Mouse (Mus musculus): ENCODE measurements around the gene Crtac1. TPM values are rescaled to one million over a fixed set of nuclear protein-coding genes. Genes with fewer than 3 reads are reported as not detected.

Gene Crtac1
- polyA plus RNA-seq, 1 experiment from 2014 or later: 6.5 TPM

DNA sequence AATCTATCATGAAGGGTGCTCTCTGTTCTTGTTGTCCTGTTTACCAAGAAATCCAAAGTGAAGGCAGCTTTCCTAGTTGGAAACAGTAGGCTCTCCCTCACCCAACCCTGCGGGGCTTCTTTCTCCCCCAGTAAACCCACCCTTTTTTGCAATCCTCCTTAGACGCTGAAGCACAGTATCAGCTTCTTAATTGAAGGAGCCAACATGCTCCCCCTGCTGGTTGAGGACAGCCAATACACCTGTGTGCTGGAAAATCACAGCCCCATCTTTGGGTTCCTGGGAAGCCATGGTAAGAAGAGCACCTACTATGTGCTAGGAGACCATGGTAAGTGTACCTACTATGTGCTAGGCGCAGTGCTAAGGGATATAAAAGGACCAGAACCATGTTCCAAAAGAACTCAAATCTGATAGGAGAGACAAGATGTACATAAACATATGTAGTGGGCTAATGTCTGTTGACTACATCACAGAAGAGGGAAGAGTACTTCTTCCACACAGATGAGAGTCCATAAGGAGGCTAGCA is 12.4 kb upstream of the Crtac1 start:
- H3K9ac ChIP-seq: no peak overlapping the region
- no peak overlapping the region for H3K4me2 ChIP-seq (replicated peaks)
- H3K9me3 ChIP-seq: no peaks in the 10 kb centered on the region
- H3K27me3 ChIP-seq: no peaks in the 10 kb centered on the region
- H3K4me1 ChIP-seq: 0 out of 2 replicates have a peak, but pooled peaks cover 3% of the 10 kb centered on the region
- no peak overlapping the region for H3K4me3 ChIP-seq
- H3K27ac ChIP-seq: no peak overlapping the region
- ATAC-seq (ENCODE audit: insufficient number of reproducible peaks, insufficient read depth, low FRiP score, low TSS enrichment): no peak
- WGBS: 12% methylated on average over 3 of the region's 3 CpGs
- H3K36me3 ChIP-seq: no peaks in the 10 kb centered on the region

DNA sequence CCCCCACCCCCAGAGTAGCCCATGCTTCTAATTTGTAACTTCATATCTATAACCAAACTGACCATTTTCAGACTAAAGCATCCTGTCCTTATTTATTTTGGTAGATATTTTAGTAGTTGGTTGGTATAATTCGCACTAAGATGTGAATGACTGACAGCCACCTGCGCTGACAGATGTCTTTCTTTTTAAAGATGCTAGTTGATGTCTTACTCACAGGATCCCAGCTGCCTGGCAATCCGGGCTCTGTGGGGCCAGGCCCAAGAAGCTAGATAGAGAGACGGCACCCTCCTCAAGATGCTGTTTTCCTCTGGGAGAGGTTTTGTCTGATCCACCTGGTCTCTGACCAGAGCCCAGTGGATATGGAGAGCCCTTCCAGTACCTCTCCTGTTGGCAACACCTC is 11.7 kb upstream of the Crtac1 start:
- Histone ChIP-seq H3K27me3 (no peaks in the 10 kb centered on the region), H3K9ac (no peak overlapping the region), H3K4me3 (no peak overlapping the region), H3K4me1 (0 out of 2 replicates have a peak, but pooled peaks cover 3% of the 10 kb centered on the region), H3K9me3 (no peaks in the 10 kb centered on the region), H3K27ac (no peak overlapping the region), H3K36me3 (no peaks in the 10 kb centered on the region), H3K4me2 (replicated peaks) (no peak overlapping the region)
- ATAC-seq (ENCODE audit: insufficient number of reproducible peaks, insufficient read depth, low FRiP score, low TSS enrichment): no peak
- WGBS: 68% methylated on average over 4 of the region's 4 CpGs

DNA sequence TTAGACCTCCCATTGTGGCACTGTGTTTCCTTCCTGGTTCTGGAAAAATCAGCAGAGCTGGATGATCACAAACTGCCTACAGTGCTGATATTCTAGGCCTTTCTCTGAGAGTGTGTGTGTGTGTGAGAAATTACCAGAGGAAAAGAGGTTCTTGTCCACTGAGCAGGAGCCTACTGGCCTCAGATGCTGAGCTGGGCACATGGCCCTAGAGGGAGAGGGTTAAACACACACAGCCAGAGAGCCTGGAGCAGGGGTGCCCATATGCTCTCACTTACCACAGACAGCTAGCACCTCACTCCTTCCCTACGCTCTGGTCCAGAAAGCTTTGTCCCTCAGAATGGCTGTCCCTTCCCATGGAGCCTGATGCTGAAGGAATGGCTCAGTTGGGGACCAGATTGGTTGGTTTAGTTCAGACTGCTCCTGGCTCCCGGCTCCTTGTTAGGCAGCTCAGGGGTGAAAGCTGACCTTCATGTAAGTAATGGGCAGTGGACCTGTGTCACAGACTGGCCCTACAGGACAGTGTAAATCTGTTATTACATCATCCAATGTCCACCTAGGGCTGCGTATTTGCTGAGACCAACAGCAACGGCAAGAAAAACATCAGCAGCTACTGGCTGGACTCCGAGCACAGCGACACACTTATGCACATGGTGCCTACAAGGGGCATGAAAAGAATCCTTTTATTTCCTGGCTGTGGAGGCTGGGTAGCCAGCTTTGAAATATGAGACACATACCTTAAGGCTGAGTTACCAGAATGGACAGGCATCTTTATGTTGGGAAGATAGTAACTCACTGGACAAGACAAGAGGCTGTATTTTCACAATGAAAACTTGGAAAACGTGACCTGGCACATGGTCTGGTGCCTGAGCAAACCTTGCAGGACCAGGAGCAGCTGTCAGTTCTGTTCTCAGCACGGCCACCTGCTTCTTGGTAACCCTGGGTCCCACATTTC is 10.9 kb upstream of the Crtac1 start:
- no peak for ATAC-seq (ENCODE audit: insufficient number of reproducible peaks, insufficient read depth, low FRiP score, low TSS enrichment)
- Histone ChIP-seq H3K9ac (no peak overlapping the region), H3K4me1 (0 out of 2 replicates have a peak, but pooled peaks cover 3% of the 10 kb centered on the region), H3K4me2 (replicated peaks) (no peak overlapping the region), H3K27me3 (no peaks in the 10 kb centered on the region), H3K27ac (no peak overlapping the region), H3K4me3 (no peak overlapping the region), H3K36me3 (no peaks in the 10 kb centered on the region), H3K9me3 (no peaks in the 10 kb centered on the region)
- WGBS: 16% methylated on average over 8 of the region's 8 CpGs

DNA sequence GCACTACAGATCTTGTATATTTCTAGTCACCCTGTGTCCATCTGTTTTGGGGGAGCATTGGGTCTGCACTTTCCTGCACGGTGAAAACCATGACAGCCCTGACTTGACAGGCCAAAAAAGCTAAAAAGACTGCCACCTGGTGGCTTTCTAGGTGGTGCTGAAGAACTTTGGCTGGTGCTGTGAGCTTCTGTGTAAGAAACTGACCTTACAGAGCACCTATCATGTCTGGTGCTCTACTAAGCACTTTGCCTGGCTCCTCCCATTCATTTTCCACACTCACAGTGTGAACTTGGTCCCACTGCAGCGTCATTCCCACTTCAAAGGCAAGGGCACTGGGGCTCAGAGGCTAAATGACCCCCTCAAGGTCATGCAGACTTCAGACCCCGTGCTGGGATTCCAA is 8.5 kb upstream of the Crtac1 start:
- no peak for ATAC-seq (ENCODE audit: insufficient number of reproducible peaks, insufficient read depth, low FRiP score, low TSS enrichment)
- H3K4me1 ChIP-seq: 0 out of 2 replicates have a peak, but pooled peaks cover 3% of the 10 kb centered on the region
- no peak overlapping the region for H3K4me2 ChIP-seq (replicated peaks)
- no peak overlapping the region for H3K27ac ChIP-seq
- no peaks in the 10 kb centered on the region for H3K9me3 ChIP-seq
- WGBS: 34% methylated on average over 3 of the region's 3 CpGs
- no peak overlapping the region for H3K9ac ChIP-seq
- no peaks in the 10 kb centered on the region for H3K36me3 ChIP-seq
- H3K4me3 ChIP-seq: no peak overlapping the region
- H3K27me3 ChIP-seq: peaks cover 6% of the 10 kb centered on the region

DNA sequence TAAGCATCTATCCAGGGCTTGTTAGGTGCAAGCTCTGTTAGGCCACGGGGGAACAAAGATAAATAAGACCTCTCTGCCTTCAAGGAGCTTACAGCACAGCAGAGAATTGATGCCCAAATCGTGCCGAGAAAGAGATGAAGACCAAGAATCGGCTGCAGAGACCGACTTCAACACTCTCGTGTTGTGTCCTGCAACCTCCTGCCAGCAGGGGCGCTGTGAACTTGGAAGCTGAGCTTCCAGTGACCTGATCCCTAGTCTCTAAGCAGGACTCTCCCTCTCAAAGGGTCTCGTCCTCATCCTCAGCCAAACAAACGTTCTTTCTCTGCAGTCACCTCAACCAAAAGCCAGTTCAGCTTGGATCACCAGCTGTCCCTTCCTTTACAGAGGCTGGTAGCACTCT is 7.8 kb upstream of the Crtac1 start:
- WGBS: 72% methylated on average over 9 of the region's 9 CpGs

DNA sequence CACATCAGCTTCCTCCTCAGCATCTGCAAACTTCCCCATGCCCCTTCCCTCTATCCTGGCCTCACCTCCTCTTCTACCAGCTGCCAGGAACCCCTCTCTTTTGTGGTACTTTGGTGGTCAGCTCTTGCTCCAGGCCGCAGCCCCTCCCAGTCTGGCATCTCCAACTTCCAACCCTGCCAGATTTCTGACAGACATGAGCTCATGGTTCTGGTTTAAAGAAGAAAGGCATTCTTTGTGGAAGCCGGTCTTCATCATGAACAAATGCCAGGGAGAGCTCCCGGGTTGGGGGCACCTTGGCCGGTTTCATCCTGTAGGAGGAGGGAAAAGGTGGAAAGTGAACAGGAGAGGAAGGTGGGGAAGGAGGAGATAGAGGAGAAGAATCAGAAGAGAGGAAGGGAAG is 4.0 kb upstream of the Crtac1 start:
- no peak overlapping the region for H3K4me3 ChIP-seq
- H3K4me2 ChIP-seq (replicated peaks): no peak overlapping the region
- no peaks in the 10 kb centered on the region for H3K9me3 ChIP-seq
- no peak overlapping the region for H3K27ac ChIP-seq
- 45% methylated on average over 4 of the region's 4 CpGs for WGBS
- H3K36me3 ChIP-seq: no peaks in the 10 kb centered on the region
- peaks cover 13% of the 10 kb centered on the region for H3K4me1 ChIP-seq
- no peak overlapping the region for H3K9ac ChIP-seq
- ATAC-seq (ENCODE audit: insufficient number of reproducible peaks, insufficient read depth, low FRiP score, low TSS enrichment): no peak
- H3K27me3 ChIP-seq: peaks cover 51% of the 10 kb centered on the region

More for the DNA sequence above, 7.8 kb upstream of the Crtac1 start:
- no peak for ATAC-seq (ENCODE audit: insufficient number of reproducible peaks, insufficient read depth, low FRiP score, low TSS enrichment)
- H3K4me3 ChIP-seq: no peak overlapping the region
- H3K4me1 ChIP-seq: 0 out of 2 replicates have a peak, but pooled peaks cover 3% of the 10 kb centered on the region
- no peaks in the 10 kb centered on the region for H3K36me3 ChIP-seq
- no peaks in the 10 kb centered on the region for H3K9me3 ChIP-seq
- H3K4me2 ChIP-seq (replicated peaks): no peak overlapping the region
- H3K27ac ChIP-seq: no peak overlapping the region
- H3K9ac ChIP-seq: no peak overlapping the region
- peaks cover 14% of the 10 kb centered on the region for H3K27me3 ChIP-seq

DNA sequence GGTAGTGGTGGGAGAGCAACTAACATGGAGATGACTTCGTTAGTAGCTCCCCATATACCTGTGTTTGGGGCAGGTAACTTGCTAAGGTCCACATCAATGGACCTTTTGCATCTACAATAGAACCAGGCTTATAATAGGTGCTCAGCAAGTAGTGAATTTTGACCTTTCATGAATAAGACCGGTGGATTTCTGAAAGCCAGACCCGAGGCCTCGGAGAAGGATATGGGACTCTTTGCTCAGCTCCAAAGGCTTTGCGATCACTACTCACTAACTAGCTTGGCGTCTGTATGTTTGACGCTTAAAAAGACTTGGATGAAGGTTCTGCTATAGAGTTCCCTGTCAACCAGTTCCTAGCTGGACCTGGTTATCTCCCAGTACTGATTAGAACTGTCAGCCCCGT is 1.2 kb upstream of the Crtac1 start:
- Histone ChIP-seq H3K36me3 (no peaks in the 10 kb centered on the region), H3K9ac (peak overlapping the region; percentile 61; the same call in 1 of the 2 replicates), H3K4me3 (peak overlapping the region; percentile 58), H3K27ac (no peak overlapping the region), H3K4me1 (peaks cover 13% of the 10 kb centered on the region), H3K4me2 (replicated peaks) (peak overlapping the region; percentile 96), H3K9me3 (no peaks in the 10 kb centered on the region), H3K27me3 (peaks cover 64% of the 10 kb centered on the region)
- 45% methylated on average over 8 of the region's 8 CpGs for WGBS
- no peak for ATAC-seq (ENCODE audit: insufficient number of reproducible peaks, insufficient read depth, low FRiP score, low TSS enrichment)

DNA sequence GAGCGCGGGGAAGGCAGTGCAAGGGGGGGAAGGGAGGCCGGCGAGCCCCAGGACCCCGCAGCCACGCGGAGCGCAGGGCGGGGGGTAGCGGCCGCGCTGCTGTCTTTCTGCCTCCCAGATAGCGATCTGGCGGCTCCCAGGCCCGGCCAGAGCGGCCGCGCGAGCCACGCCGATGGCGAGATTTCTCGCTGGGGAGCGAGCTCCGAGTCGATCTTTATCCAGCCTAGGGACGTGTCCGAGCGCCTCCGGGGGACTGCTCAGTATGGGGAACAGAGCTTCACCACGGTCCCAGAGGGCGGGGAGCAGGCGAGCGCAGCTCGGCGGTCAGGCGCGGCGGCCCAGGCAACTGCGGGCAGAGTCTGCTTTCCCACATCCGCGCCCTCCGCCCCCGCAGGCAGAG is 608 bp upstream of the Crtac1 start:
- no peak overlapping the region for H3K27ac ChIP-seq
- H3K36me3 ChIP-seq: no peaks in the 10 kb centered on the region
- WGBS: under 1% methylated on average over 39 of the region's 44 CpGs
- peak; percentile 42 for ATAC-seq (ENCODE audit: insufficient number of reproducible peaks, insufficient read depth, low FRiP score, low TSS enrichment)
- H3K27me3 ChIP-seq: peaks cover 64% of the 10 kb centered on the region
- H3K4me1 ChIP-seq: peaks cover 13% of the 10 kb centered on the region
- H3K9me3 ChIP-seq: no peaks in the 10 kb centered on the region
- peak overlapping the region; percentile 96 for H3K4me2 ChIP-seq (replicated peaks)
- peak overlapping the region; percentile 58 for H3K4me3 ChIP-seq
- peak overlapping the region; percentile 61 for H3K9ac ChIP-seq

DNA sequence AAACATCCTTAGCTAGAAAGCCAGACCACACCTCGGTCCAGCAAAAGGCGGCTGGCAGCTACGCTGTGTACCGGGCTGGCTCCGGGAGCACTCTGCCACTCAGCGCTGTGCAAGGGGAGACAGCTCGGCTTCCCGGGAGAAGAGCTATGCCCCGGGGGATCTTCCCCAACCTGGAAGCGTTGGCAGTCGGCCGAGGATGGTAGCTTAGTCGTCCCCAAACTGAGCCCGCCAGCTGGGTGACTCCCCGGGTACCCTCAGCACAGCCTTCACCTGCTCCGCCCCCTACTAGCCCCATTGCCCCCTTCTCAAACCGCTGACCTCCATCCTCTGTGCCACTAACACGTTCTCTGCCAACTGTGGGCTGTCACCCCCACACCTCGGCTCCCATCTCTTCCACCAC is 602 bp downstream of the Crtac1 start:
- peak overlapping the region; percentile 4; the same call in 1 of the 2 replicates for H3K9ac ChIP-seq
- H3K4me2 ChIP-seq (replicated peaks): peak overlapping the region; percentile 96
- 4% methylated on average over 18 of the region's 19 CpGs for WGBS

DNA sequence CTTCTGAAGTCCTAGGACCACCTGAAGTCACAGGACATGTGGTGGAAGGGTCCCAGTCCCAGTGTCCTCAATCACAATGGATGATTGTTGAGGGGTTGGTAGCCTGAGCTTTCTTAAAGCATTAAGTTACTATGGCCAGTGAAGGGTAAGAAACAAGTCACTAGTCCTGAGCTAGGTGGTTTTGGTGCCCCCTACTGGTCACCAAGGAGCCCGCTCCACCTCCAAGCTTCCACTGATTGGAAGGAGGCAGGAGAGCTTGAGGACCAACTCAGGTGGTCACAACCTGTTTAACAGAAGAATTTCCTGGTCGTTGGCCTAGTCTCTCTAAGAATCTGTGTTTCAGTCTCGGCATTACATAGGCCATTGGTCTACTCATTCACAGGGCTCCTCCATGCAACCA is 2.2 kb downstream of the Crtac1 start:
- Histone ChIP-seq H3K4me2 (replicated peaks) (no peak overlapping the region), H3K4me1 (peaks cover 19% of the 10 kb centered on the region), H3K36me3 (no peaks in the 10 kb centered on the region), H3K9ac (no peak overlapping the region), H3K27ac (no peak overlapping the region), H3K4me3 (no peak overlapping the region), H3K27me3 (peaks cover 51% of the 10 kb centered on the region), H3K9me3 (no peaks in the 10 kb centered on the region)
- 7% methylated on average over 3 of the region's 3 CpGs for WGBS
- no peak for ATAC-seq (ENCODE audit: insufficient number of reproducible peaks, insufficient read depth, low FRiP score, low TSS enrichment)

More for the DNA sequence above, 602 bp downstream of the Crtac1 start:
- Histone ChIP-seq H3K4me3 (peak overlapping the region; percentile 58), H3K4me1 (peaks cover 16% of the 10 kb centered on the region), H3K36me3 (no peaks in the 10 kb centered on the region), H3K9me3 (no peaks in the 10 kb centered on the region), H3K27me3 (peaks cover 64% of the 10 kb centered on the region), H3K27ac (no peak overlapping the region)
- no peak for ATAC-seq (ENCODE audit: insufficient number of reproducible peaks, insufficient read depth, low FRiP score, low TSS enrichment)

DNA sequence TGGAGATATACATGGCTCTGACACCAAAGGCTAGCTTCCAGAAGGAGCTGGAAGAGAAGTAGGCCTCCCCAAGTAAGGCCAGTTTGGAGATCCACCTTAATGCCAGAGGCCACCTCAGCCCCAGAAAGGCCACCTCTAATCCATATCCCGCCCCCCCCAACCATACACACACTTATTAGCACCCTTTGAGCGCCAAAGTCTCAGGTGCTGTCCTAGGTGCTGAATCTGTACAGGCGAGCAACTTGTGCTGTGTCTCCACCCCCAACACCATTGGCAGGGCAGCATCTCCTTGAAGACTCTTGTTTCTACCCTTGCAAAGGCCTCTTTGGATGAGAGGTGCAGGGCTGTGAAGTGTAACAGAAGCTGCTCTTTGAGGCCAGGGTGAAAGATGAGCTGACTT is 6.4 kb downstream of the Crtac1 start:
- Histone ChIP-seq H3K4me1 (peaks cover 6% of the 10 kb centered on the region; the same call in 1 of the 2 replicates), H3K4me3 (no peak overlapping the region), H3K4me2 (replicated peaks) (no peak overlapping the region), H3K9ac (no peak overlapping the region), H3K36me3 (no peaks in the 10 kb centered on the region), H3K27ac (no peak overlapping the region), H3K27me3 (peaks cover 9% of the 10 kb centered on the region), H3K9me3 (no peaks in the 10 kb centered on the region)
- no peak for ATAC-seq (ENCODE audit: insufficient number of reproducible peaks, insufficient read depth, low FRiP score, low TSS enrichment)
- WGBS: 4% methylated on average over 3 of the region's 3 CpGs

DNA sequence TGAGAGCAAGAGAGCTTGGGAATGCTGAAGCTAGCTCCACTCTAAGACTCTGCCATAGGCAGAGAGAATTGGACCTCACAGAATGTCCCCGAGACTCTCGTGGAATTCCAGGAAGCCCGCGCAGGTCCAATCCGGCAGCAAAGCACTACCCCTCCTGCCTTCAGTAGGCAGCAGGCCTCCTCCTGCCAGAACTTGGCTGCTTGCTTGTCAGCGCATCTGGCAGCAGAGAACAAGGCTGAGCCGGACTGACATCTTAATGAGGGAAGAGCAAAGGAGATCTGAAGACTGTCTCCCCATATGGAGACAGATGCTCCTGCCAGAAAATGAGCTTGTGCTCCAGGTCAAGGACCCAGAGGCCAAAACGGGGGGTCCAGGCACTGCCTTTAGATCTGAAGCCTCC is 16.5 kb downstream of the Crtac1 start:
- H3K27ac ChIP-seq: no peak overlapping the region
- 81% methylated on average over 8 of the region's 8 CpGs for WGBS
- ATAC-seq (ENCODE audit: insufficient number of reproducible peaks, insufficient read depth, low FRiP score, low TSS enrichment): no peak
- H3K9me3 ChIP-seq: no peaks in the 10 kb centered on the region
- H3K36me3 ChIP-seq: no peaks in the 10 kb centered on the region
- 0 out of 2 replicates have a peak, but pooled peaks cover 16% of the 10 kb centered on the region for H3K27me3 ChIP-seq
- H3K4me1 ChIP-seq: no peaks in the 10 kb centered on the region
- no peak overlapping the region for H3K4me2 ChIP-seq (replicated peaks)
- no peak overlapping the region for H3K4me3 ChIP-seq
- H3K9ac ChIP-seq: no peak overlapping the region

Data from embryonic facial prominence, embryonic 12.5 days (tissue).